Mouse (Mus musculus): ENCODE measurements around the gene Axin1.
A peak's percentile ranks its signal among the peaks of the same experiment; 100 is the strongest.
"Not testable (repeated sequence)": the region's sequence is repeated elsewhere in the genome, so short reads cannot be mapped to it uniquely, and the experiment has no call there.

Axin1 gene

GRCm38 (mm10) chr17:26138239-26138836 is at the start of gene Axin1:
Gene Axin1 (plus strand): TSS chr17:26138688.
- peak; percentile 99 for DNase-seq (ENCODE audit: low read depth, low spot score)

GRCm38 (mm10) chr17:26089905-26090632 is 48.4 kb upstream of the Axin1 start, which contains the start of gene Decr2:
Gene Decr2 (minus strand): TSS chr17:26090337.
- peak; percentile 99 for DNase-seq (ENCODE audit: low read depth, low spot score)

- no peak for DNase-seq (ENCODE audit: low read depth, low spot score)
These were observed 43.9 kb upstream of the Axin1 start for GRCm38 (mm10) chr17:26094531-26095110.

GRCm38 (mm10) chr17:26095121-26095740 is 43.3 kb upstream of the Axin1 start, which contains the start of gene Nme4:
Gene Nme4 (minus strand): TSS chr17:26095602.
- peak; percentile 35 for DNase-seq (ENCODE audit: low read depth, low spot score)

- DNase-seq (ENCODE audit: low read depth, low spot score), result no peak
These were observed 40.0 kb upstream of the Axin1 start for GRCm38 (mm10) chr17:26098461-26098860.

- peak; percentile 69 for DNase-seq (ENCODE audit: low read depth, low spot score)
These were observed 39.2 kb upstream of the Axin1 start for GRCm38 (mm10) chr17:26099316-26099715.

GRCm38 (mm10) chr17:26100166-26100565 is 38.3 kb upstream of the Axin1 start:
- no peak for DNase-seq (ENCODE audit: low read depth, low spot score)

GRCm38 (mm10) chr17:26101478-26101877 is 37.0 kb upstream of the Axin1 start:
- DNase-seq (ENCODE audit: low read depth, low spot score), result peak; percentile 86

- no peak for DNase-seq (ENCODE audit: low read depth, low spot score)
These were observed 32.9 kb upstream of the Axin1 start for GRCm38 (mm10) chr17:26105619-26106018.

- no peak for DNase-seq (ENCODE audit: low read depth, low spot score)
These were observed 28.3 kb upstream of the Axin1 start for GRCm38 (mm10) chr17:26110156-26110555.

- DNase-seq (ENCODE audit: low read depth, low spot score), result no peak
These were observed 27.5 kb upstream of the Axin1 start for GRCm38 (mm10) chr17:26111024-26111423.

GRCm38 (mm10) chr17:26111722-26112121 is 26.8 kb upstream of the Axin1 start:
- DNase-seq (ENCODE audit: low read depth, low spot score), result no peak

GRCm38 (mm10) chr17:26112751-26113150 is 25.7 kb upstream of the Axin1 start:
- DNase-seq (ENCODE audit: low read depth, low spot score), result no peak

- peak; percentile 62 for DNase-seq (ENCODE audit: low read depth, low spot score)
These were observed 25.1 kb upstream of the Axin1 start, which contains the start of gene Tmem8 for GRCm38 (mm10) chr17:26113181-26113948. Gene Tmem8 (plus strand): TSS chr17:26113299.

GRCm38 (mm10) chr17:26114061-26114460 is 24.4 kb upstream of the Axin1 start:
- no peak for DNase-seq (ENCODE audit: low read depth, low spot score)

GRCm38 (mm10) chr17:26114461-26114860 is 24.0 kb upstream of the Axin1 start:
- not testable (repeated sequence) for DNase-seq (ENCODE audit: low read depth, low spot score)

GRCm38 (mm10) chr17:26115205-26115898 is 23.1 kb upstream of the Axin1 start:
- no peak for DNase-seq (ENCODE audit: low read depth, low spot score)

- no peak for DNase-seq (ENCODE audit: low read depth, low spot score)
These were observed 22.5 kb upstream of the Axin1 start for GRCm38 (mm10) chr17:26115956-26116487.

- DNase-seq (ENCODE audit: low read depth, low spot score), result no peak
These were observed 21.8 kb upstream of the Axin1 start for GRCm38 (mm10) chr17:26116503-26117258.
